Comparison of ENCODE assay signal across 9 mouse cellular contexts in genomic region chr10:75635693-75636055, GRCm38 (mm10). TPM values are rescaled to one million over a fixed set of nuclear protein-coding genes. Genes with fewer than 3 reads are reported as not detected.
DNase-seq lines count a peak whose midpoint lies in the region; ATAC-seq lines count a peak whose summit lies in the region.
"Had no signal": no experiment of that assay in that cellular context is flagged by ENCODE, and none has a peak within 500 bp of the region (broad histone marks: within the 10 kb centered on the region; RNA-seq: fewer than 3 reads in every experiment).

No protein-coding gene starts in this region.

- no peaks in the 10 kb centered on the region for H3K27me3 ChIP-seq in limb, embryonic 11.5 days (ENCODE audit: control insufficient read depth, insufficient read depth, low read length)
- H3K27me3 ChIP-seq in neural tube, embryonic 11.5 days (ENCODE audit: control insufficient read depth, insufficient read depth, low read length), result no peaks in the 10 kb centered on the region
- H3K27me3 ChIP-seq: embryonic facial prominence, embryonic 15.5 days had no signal

- H3K9ac ChIP-seq in limb, embryonic 11.5 days (ENCODE audit: low read length), result no peak overlapping the region
- no peak overlapping the region for H3K9ac ChIP-seq in neural tube, embryonic 11.5 days (ENCODE audit: low read length)
- H3K9ac ChIP-seq: embryonic facial prominence, embryonic 15.5 days had no signal

- H3K4me2 ChIP-seq in limb, embryonic 11.5 days (ENCODE audit: low read depth, severe bottlenecking), result no peak overlapping the region
- H3K4me2 ChIP-seq in neural tube, embryonic 11.5 days (ENCODE audit: low read depth), result no peak overlapping the region
- H3K4me2 ChIP-seq: embryonic facial prominence, embryonic 15.5 days had no signal

- H3K9me3 ChIP-seq in limb, embryonic 11.5 days (ENCODE audit: control insufficient read depth, low read length), result no peaks in the 10 kb centered on the region
- H3K9me3 ChIP-seq in neural tube, embryonic 11.5 days (ENCODE audit: control insufficient read depth, low read length), result no peaks in the 10 kb centered on the region
- H3K9me3 ChIP-seq: embryonic facial prominence, embryonic 15.5 days had no signal

- 6% methylated on average over 9 of the region's 9 CpGs for WGBS in limb, embryonic 11.5 days
- WGBS in neural tube, embryonic 11.5 days, result 2% methylated on average over 9 of the region's 9 CpGs

- no peak overlapping the region for H3K27ac ChIP-seq in limb, embryonic 11.5 days (replicated peaks; ENCODE audit: low read depth, low read length)
- no peak overlapping the region for H3K27ac ChIP-seq in neural tube, embryonic 11.5 days (ENCODE audit: low read depth, low read length)
- H3K27ac ChIP-seq: embryonic facial prominence, embryonic 15.5 days had no signal

- H3K36me3 ChIP-seq in limb, embryonic 11.5 days (ENCODE audit: control insufficient read depth, insufficient read depth, low read length), result no peaks in the 10 kb centered on the region
- H3K36me3 ChIP-seq in neural tube, embryonic 11.5 days (ENCODE audit: control insufficient read depth, insufficient read depth, low read length), result no peaks in the 10 kb centered on the region
- H3K36me3 ChIP-seq: embryonic facial prominence, embryonic 15.5 days had no signal

- no peak overlapping the region for H3K4me3 ChIP-seq in limb, embryonic 11.5 days (ENCODE audit: low read depth, low read length)
- H3K4me3 ChIP-seq in neural tube, embryonic 11.5 days (ENCODE audit: low read depth, low read length), result no peak overlapping the region
- H3K4me3 ChIP-seq: embryonic facial prominence, embryonic 15.5 days had no signal

- no peak for ATAC-seq in limb, embryonic 11.5 days (ENCODE audit: insufficient number of reproducible peaks, low FRiP score, low TSS enrichment, low read depth)
- ATAC-seq in neural tube, embryonic 11.5 days (ENCODE audit: insufficient read depth, low FRiP score, low TSS enrichment), result no peak

- H3K4me1 ChIP-seq in limb, embryonic 11.5 days (ENCODE audit: control insufficient read depth, insufficient read depth, low read length), result no peaks in the 10 kb centered on the region
- H3K4me1 ChIP-seq in neural tube, embryonic 11.5 days (ENCODE audit: control insufficient read depth, insufficient read depth, low read length), result no peaks in the 10 kb centered on the region

- DNase-seq in 416B (ENCODE audit: low read depth) (peak; percentile 82), ZHBTc4 (ENCODE audit: low read depth, low spot score) (peak; percentile 92)
- DNase-seq in cerebellum, postnatal 4 days (ENCODE audit: low spot score in 2 of 2), result peak; percentile 70 to 83
- peak; percentile 81 to 85 for DNase-seq in gastrocnemius, adult 8-10 months (ENCODE audit: low spot score in 2 of 2)
- DNase-seq in kidney, adult 8-10 months, result peak; percentile 71 to 91
- peak; percentile 93 for DNase-seq in limb, embryonic 11.5 days (ENCODE audit: low spot score)
- peak; percentile 83 for DNase-seq in neural tube, embryonic 11.5 days (ENCODE audit: low spot score)
- peak; percentile 78 for DNase-seq in testis, postnatal 14 days (ENCODE audit: low spot score)

RNA-seq across cellular contexts. Expression of gene Susd2, which starts 8.1 kb away (rescaled TPM):
- 1 to 10 TPM in 1 of 4 experiments, under 1 TPM in 3; 0.53 to 2.1 (median 0.78) TPM for total RNA-seq in gastrocnemius, adult 8-10 months (2022)
- 0.98 and 1.4 TPM in 2 replicates for polyA plus RNA-seq in limb, embryonic 11.5 days (2014; fragmentation: Nextera tagmentation; extraction: Ambion mirVana)
- polyA plus RNA-seq in neural tube, embryonic 11.5 days (2014; fragmentation: Nextera tagmentation; extraction: Ambion mirVana), result 1.8 and 2.4 TPM in 2 replicates

RNA-seq across cellular contexts. Expression of gene Ggt5, which starts 46.5 kb away (rescaled TPM):
- 1 to 10 TPM; 1.2 to 2.5 (median 2.0) TPM for total RNA-seq in gastrocnemius, adult 8-10 months (2022)
- polyA plus RNA-seq in limb, embryonic 11.5 days (2014; fragmentation: Nextera tagmentation; extraction: Ambion mirVana), result 0.41 and 0.75 TPM in 2 replicates
- polyA plus RNA-seq in neural tube, embryonic 11.5 days (2014; fragmentation: Nextera tagmentation; extraction: Ambion mirVana), result 0.37 and 0.45 TPM in 2 replicates
